Mouse (Mus musculus) lung, postnatal 0 days (tissue): Measurements from ENCODE around the gene Coro2a. TPM values are rescaled to one million over a fixed set of nuclear protein-coding genes. Genes with fewer than 3 reads are reported as not detected.

Experiments
- ATAC-seq: fragments of 200-750 bp; cut with Nextera tagmentation; 2 replicates; pipeline ENCODE4 v1.8.0; 2017; ENCODE audit warnings: moderate library complexity
- DNase-seq: peaks from one replicate; pipeline ENCODE4 v3.0.0-alpha.2; 2016; ENCODE audit warnings: low spot score
- H3K27ac ChIP-seq: fragments of 300-500 bp; sonication (generic); 2 replicates; pipeline ENCODE4 v1.5.1; 2014; ENCODE audit warnings: antibody characterized with exemption, mild to moderate bottlenecking, low read length, mixed read lengths
- H3K27me3 ChIP-seq: fragments of 300-500 bp; sonication (generic); replicated peaks from 2 replicates; pipeline ENCODE4 v1.6.1; 2014; ENCODE audit warnings: low read length, mixed read lengths; ENCODE audit not compliant: insufficient read depth
- H3K36me3 ChIP-seq: fragments of 300-500 bp; sonication (generic); 2 replicates; pipeline ENCODE4 v1.6.1; 2014; ENCODE audit warnings: low read length, mixed read lengths; ENCODE audit not compliant: insufficient read depth
- H3K4me1 ChIP-seq: fragments of 300-500 bp; sonication (generic); 2 replicates; pipeline ENCODE4 v1.6.1; 2014; ENCODE audit warnings: antibody characterized with exemption, low read depth, low read length, mixed read lengths; ENCODE audit not compliant: insufficient read depth
- H3K4me2 ChIP-seq: fragments of 300-500 bp; sonication (generic); replicated peaks from 2 replicates; pipeline ENCODE4 v1.6.1; 2014; ENCODE audit warnings: low read depth, mild to moderate bottlenecking, low read length, moderate library complexity, mixed read lengths
- H3K4me3 ChIP-seq: fragments of 300-500 bp; sonication (generic); 2 replicates; pipeline ENCODE4 v1.5.1; 2014; ENCODE audit warnings: low read depth, low read length
- H3K9ac ChIP-seq: fragments of 300-500 bp; sonication (generic); replicated peaks from 2 replicates; pipeline ENCODE4 v1.6.1; 2014; ENCODE audit warnings: low read depth, mild to moderate bottlenecking
- H3K9me3 ChIP-seq: fragments of 300-500 bp; sonication (generic); 2 replicates; pipeline ENCODE4 v1.6.1; 2016; ENCODE audit warnings: low read length, mixed read lengths
- CTCF ChIP-seq: IDR thresholded peaks from 2 replicates; pipeline ENCODE4 v1.5.1; 2016; ENCODE audit warnings: antibody characterized with exemption, mild to moderate bottlenecking
- EP300 ChIP-seq: IDR thresholded peaks from 2 replicates; pipeline ENCODE4 v1.6.1; 2016; ENCODE audit warnings: antibody characterized with exemption, mild to moderate bottlenecking, control low read depth
- WGBS: fragments of 180-500 bp; shearing (Covaris S2); extraction: QIAGEN DNeasy Blood & Tissue Kit; methylation state at CpG from one replicate; pipeline ENCODE4 v1.1.7; 2014; 5-methylcytosine and 5-hydroxymethylcytosine counted together
- polyA plus RNA-seq: library from polyadenylated mRNA; unstranded; fragments of >200 nt; fragmentation: Nextera tagmentation; extraction: Ambion mirVana; gene quantifications from 2 replicates; pipeline ENCODE4 v1.2.1, GENCODE M21; 2015

The Coro2a gene
- polyA plus RNA-seq, 1 experiment from 2014 or later = 2.3 TPM

GRCm38 (mm10) chr4:46535094-46535830, 66.7 kb downstream of the Coro2a start:
- ATAC-seq (0 out of 2 replicates have a peak, but pooled peaks have one; percentile 1), DNase-seq (peak; percentile 40)
- no peaks in the 10 kb centered on the region for H3K9me3 ChIP-seq
- peak overlapping the region; percentile 58 for H3K4me3 ChIP-seq
- WGBS = 7% methylated on average over 16 of the region's 16 CpGs
- no peak for TF ChIP-seq CTCF
- no peak for TF ChIP-seq EP300
- peaks cover 9% of the 10 kb centered on the region; the same call in 1 of the 2 replicates for H3K4me1 ChIP-seq
- H3K27ac ChIP-seq = 0 out of 2 replicates have a peak overlapping the region, but pooled peaks have one; percentile 9
- peak overlapping the region; percentile 26; the same call in 1 of the 2 replicates for H3K9ac ChIP-seq
- peak overlapping the region; percentile 84 for H3K4me2 ChIP-seq
- peaks cover 8% of the 10 kb centered on the region; the same call in 1 of the 2 replicates for H3K27me3 ChIP-seq
- no peaks in the 10 kb centered on the region for H3K36me3 ChIP-seq

- Histone ChIP-seq H3K9me3 (no peaks in the 10 kb centered on the region), H3K27ac (no peak overlapping the region), H3K9ac (no peak overlapping the region), H3K4me3 (peak overlapping the region; percentile 23), H3K4me2 (peak overlapping the region; percentile 84), H3K27me3 (peaks cover 8% of the 10 kb centered on the region; the same call in 1 of the 2 replicates), H3K4me1 (peaks cover 9% of the 10 kb centered on the region; the same call in 1 of the 2 replicates), H3K36me3 (no peaks in the 10 kb centered on the region)
- TF ChIP-seq CTCF (peak; percentile 26; the same call in 1 of the 2 replicates), EP300 (no peak)
- ATAC-seq = peak; percentile 36; the same call in 1 of the 2 replicates
- WGBS = 12% methylated on average over 27 of the region's 29 CpGs
- no peak for DNase-seq
Observed at GRCm38 (mm10) chr4:46533934-46534720, 67.9 kb downstream of the Coro2a start.

GRCm38 (mm10) chr4:46532926-46533325, 69.1 kb downstream of the Coro2a start:
- 71% methylated on average over 7 of the region's 7 CpGs for WGBS
- ATAC-seq (no peak), DNase-seq (no peak)
- no peak for TF ChIP-seq EP300
- no peak for TF ChIP-seq CTCF
- Histone ChIP-seq H3K9me3 (no peaks in the 10 kb centered on the region), H3K4me3 (no peak overlapping the region), H3K27ac (no peak overlapping the region), H3K9ac (no peak overlapping the region), H3K4me2 (no peak overlapping the region), H3K27me3 (peaks cover 8% of the 10 kb centered on the region; the same call in 1 of the 2 replicates), H3K36me3 (no peaks in the 10 kb centered on the region), H3K4me1 (peaks cover 9% of the 10 kb centered on the region; the same call in 1 of the 2 replicates)

DNA sequence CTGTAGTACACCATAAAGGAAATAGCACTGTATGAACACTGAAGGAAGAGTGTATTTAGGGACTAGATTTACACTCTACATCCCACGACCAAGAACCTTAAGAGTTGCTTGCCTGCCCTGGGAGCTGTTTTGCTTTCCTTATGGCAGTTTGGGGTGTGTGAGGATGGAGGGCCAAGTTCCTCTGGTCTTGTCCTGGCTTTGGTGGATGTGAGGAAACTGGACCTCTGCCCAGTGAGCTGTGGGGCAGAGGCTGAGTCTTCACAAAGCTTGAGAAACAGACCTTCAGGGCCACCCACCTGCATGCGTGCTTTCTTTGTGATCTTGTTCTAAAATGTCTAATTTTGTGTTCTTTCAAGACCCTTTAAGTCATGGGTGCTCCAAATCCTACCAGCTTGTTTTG, 69.5 kb downstream of the Coro2a start:
- Histone ChIP-seq H3K9ac (no peak overlapping the region), H3K9me3 (no peaks in the 10 kb centered on the region), H3K27ac (no peak overlapping the region), H3K4me3 (no peak overlapping the region), H3K36me3 (no peaks in the 10 kb centered on the region), H3K4me1 (peaks cover 9% of the 10 kb centered on the region; the same call in 1 of the 2 replicates), H3K27me3 (peaks cover 8% of the 10 kb centered on the region; the same call in 1 of the 2 replicates), H3K4me2 (no peak overlapping the region)
- TF ChIP-seq CTCF = no peak
- no peak for TF ChIP-seq EP300
- no peak for ATAC-seq
- no peak for DNase-seq
- WGBS = 61% methylated on average over 2 of the region's 2 CpGs

DNA sequence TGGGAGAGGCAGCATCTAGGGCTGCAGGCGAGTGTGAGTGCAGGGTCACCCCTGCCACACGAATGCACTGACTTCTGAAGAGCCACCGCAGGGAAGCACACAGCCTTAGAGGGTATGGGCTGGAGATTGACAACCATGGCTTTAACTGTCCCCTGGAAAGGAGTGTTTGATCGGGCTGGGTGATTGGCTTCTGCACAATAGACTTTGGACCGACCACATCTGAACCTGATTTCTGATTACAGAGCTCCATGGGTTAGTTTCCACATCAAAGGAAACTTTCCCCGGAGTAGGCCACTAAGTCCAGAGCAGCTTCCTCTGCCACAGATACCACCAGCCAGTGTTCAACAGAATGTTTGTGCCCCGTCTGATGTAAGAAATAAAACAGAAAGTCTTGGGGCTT, 72.3 kb downstream of the Coro2a start:
- TF ChIP-seq EP300 (no peak), CTCF (no peak)
- WGBS = 63% methylated on average over 7 of the region's 7 CpGs
- no peaks in the 10 kb centered on the region for H3K9me3 ChIP-seq
- no peaks in the 10 kb centered on the region for H3K27me3 ChIP-seq
- no peak overlapping the region for H3K4me2 ChIP-seq
- H3K27ac ChIP-seq = no peak overlapping the region
- H3K4me1 ChIP-seq = peaks cover 9% of the 10 kb centered on the region; the same call in 1 of the 2 replicates
- no peak overlapping the region for H3K9ac ChIP-seq
- H3K36me3 ChIP-seq = no peaks in the 10 kb centered on the region
- no peak for ATAC-seq
- DNase-seq = no peak
- no peak overlapping the region for H3K4me3 ChIP-seq

- Histone ChIP-seq H3K4me2 (peak overlapping the region; percentile 70), H3K9me3 (no peaks in the 10 kb centered on the region), H3K27me3 (no peaks in the 10 kb centered on the region), H3K9ac (0 out of 2 replicates have a peak overlapping the region, but pooled peaks have one; percentile 9), H3K4me1 (peaks cover 4% of the 10 kb centered on the region; the same call in 1 of the 2 replicates), H3K36me3 (no peaks in the 10 kb centered on the region), H3K4me3 (peak overlapping the region; percentile 35), H3K27ac (no peak overlapping the region)
- DNase-seq (peak; percentile 68), ATAC-seq (peak; percentile 78)
- WGBS = 1% methylated on average over 7 of the region's 7 CpGs
- TF ChIP-seq EP300 = no peak
Observed at GRCm38 (mm10) chr4:46527558-46527926, 74.5 kb downstream of the Coro2a start.
